Mouse (Mus musculus): ENCODE data around the gene Cd274. TPM values are rescaled to one million over a fixed set of nuclear protein-coding genes. Genes with fewer than 3 reads are reported as not detected.

The Cd274 gene
- total and polyA plus RNA-seq, 2 experiments from 2014 or later = 0.79 to 2.0 TPM

- Histone ChIP-seq H3K9ac (no peak overlapping the region), H3K27me3 (ENCODE audit: insufficient read depth, low read length) (no peaks in the 10 kb centered on the region), H3K4me1 (ENCODE audit: insufficient read depth) (0 out of 2 replicates have a peak, but pooled peaks cover 13% of the 10 kb centered on the region), H3K4me3 (ENCODE audit: low read depth, low read length) (no peak overlapping the region), H3K36me3 (ENCODE audit: insufficient read depth) (no peaks in the 10 kb centered on the region), H3K4me2 (ENCODE audit: low read depth) (no peak overlapping the region), H3K9me3 (ENCODE audit: low read length) (no peaks in the 10 kb centered on the region), H3K27ac (ENCODE audit: low read depth, low read length) (no peak overlapping the region)
- DNase-seq = no peak
- no peak for ATAC-seq
- no peak for TF ChIP-seq CTCF (IDR thresholded peaks at IDR 0.05; ENCODE audit: low read depth)
- 83% methylated on average over 3 of the region's 3 CpGs for WGBS
Observed at GRCm38 (mm10) chr19:29376382-29376781, 9.1 kb downstream of the Cd274 start.

GRCm38 (mm10) chr19:29379839-29380603 is 12.8 kb downstream of the Cd274 start:
- no peak for ATAC-seq
- WGBS = 94% methylated on average over 14 of the region's 14 CpGs
- Histone ChIP-seq H3K4me1 (ENCODE audit: insufficient read depth) (no peaks in the 10 kb centered on the region), H3K4me2 (ENCODE audit: low read depth) (no peak overlapping the region), H3K36me3 (ENCODE audit: insufficient read depth) (no peaks in the 10 kb centered on the region), H3K4me3 (ENCODE audit: low read depth, low read length) (no peak overlapping the region), H3K9me3 (ENCODE audit: low read length) (no peaks in the 10 kb centered on the region), H3K27ac (ENCODE audit: low read depth, low read length) (no peak overlapping the region), H3K9ac (no peak overlapping the region), H3K27me3 (ENCODE audit: insufficient read depth, low read length) (no peaks in the 10 kb centered on the region)
- no peak for DNase-seq
- TF ChIP-seq CTCF (IDR thresholded peaks at IDR 0.05; ENCODE audit: low read depth) = no peak

GRCm38 (mm10) chr19:29383368-29383767 is 16.1 kb downstream of the Cd274 start:
- Histone ChIP-seq H3K9ac (no peak overlapping the region), H3K27ac (ENCODE audit: low read depth, low read length) (no peak overlapping the region), H3K4me3 (ENCODE audit: low read depth, low read length) (no peak overlapping the region), H3K9me3 (ENCODE audit: low read length) (no peaks in the 10 kb centered on the region), H3K27me3 (ENCODE audit: insufficient read depth, low read length) (no peaks in the 10 kb centered on the region), H3K36me3 (ENCODE audit: insufficient read depth) (no peaks in the 10 kb centered on the region), H3K4me2 (ENCODE audit: low read depth) (no peak overlapping the region), H3K4me1 (ENCODE audit: insufficient read depth) (no peaks in the 10 kb centered on the region)
- 96% methylated on average over 5 of the region's 5 CpGs for WGBS
- DNase-seq (no peak), ATAC-seq (no peak)
- TF ChIP-seq CTCF (IDR thresholded peaks at IDR 0.05; ENCODE audit: low read depth) = no peak

GRCm38 (mm10) chr19:29384412-29384811 is 17.2 kb downstream of the Cd274 start:
- H3K9me3 ChIP-seq (ENCODE audit: low read length) = no peaks in the 10 kb centered on the region
- TF ChIP-seq CTCF (IDR thresholded peaks at IDR 0.05; ENCODE audit: low read depth) = no peak
- H3K4me2 ChIP-seq (ENCODE audit: low read depth) = no peak overlapping the region
- no peak overlapping the region for H3K27ac ChIP-seq (ENCODE audit: low read depth, low read length)
- no peak overlapping the region for H3K4me3 ChIP-seq (ENCODE audit: low read depth, low read length)
- 87% methylated on average over 9 of the region's 9 CpGs for WGBS
- ATAC-seq (no peak), DNase-seq (no peak)
- H3K9ac ChIP-seq = no peak overlapping the region
- no peaks in the 10 kb centered on the region for H3K4me1 ChIP-seq (ENCODE audit: insufficient read depth)
- H3K27me3 ChIP-seq (ENCODE audit: insufficient read depth, low read length) = no peaks in the 10 kb centered on the region
- H3K36me3 ChIP-seq (ENCODE audit: insufficient read depth) = no peaks in the 10 kb centered on the region

GRCm38 (mm10) chr19:29384994-29385393 is 17.7 kb downstream of the Cd274 start:
- H3K9ac ChIP-seq = no peak overlapping the region
- WGBS = 88% methylated on average over 6 of the region's 6 CpGs
- DNase-seq (no peak), ATAC-seq (no peak)
- H3K4me3 ChIP-seq (ENCODE audit: low read depth, low read length) = no peak overlapping the region
- H3K27ac ChIP-seq (ENCODE audit: low read depth, low read length) = no peak overlapping the region
- TF ChIP-seq CTCF (IDR thresholded peaks at IDR 0.05; ENCODE audit: low read depth) = no peak
- H3K4me1 ChIP-seq (ENCODE audit: insufficient read depth) = no peaks in the 10 kb centered on the region
- H3K9me3 ChIP-seq (ENCODE audit: low read length) = no peaks in the 10 kb centered on the region
- no peak overlapping the region for H3K4me2 ChIP-seq (ENCODE audit: low read depth)
- H3K27me3 ChIP-seq (ENCODE audit: insufficient read depth, low read length) = no peaks in the 10 kb centered on the region
- no peaks in the 10 kb centered on the region for H3K36me3 ChIP-seq (ENCODE audit: insufficient read depth)

GRCm38 (mm10) chr19:29385822-29386221 is 18.6 kb downstream of the Cd274 start:
- Histone ChIP-seq H3K27ac (ENCODE audit: low read depth, low read length) (no peak overlapping the region), H3K4me3 (ENCODE audit: low read depth, low read length) (no peak overlapping the region), H3K9ac (no peak overlapping the region), H3K27me3 (ENCODE audit: insufficient read depth, low read length) (no peaks in the 10 kb centered on the region), H3K9me3 (ENCODE audit: low read length) (no peaks in the 10 kb centered on the region), H3K36me3 (ENCODE audit: insufficient read depth) (no peaks in the 10 kb centered on the region), H3K4me2 (ENCODE audit: low read depth) (no peak overlapping the region), H3K4me1 (ENCODE audit: insufficient read depth) (no peaks in the 10 kb centered on the region)
- DNase-seq = no peak
- no peak for TF ChIP-seq CTCF (IDR thresholded peaks at IDR 0.05; ENCODE audit: low read depth)
- ATAC-seq = peak; percentile 54; the same call in 1 of the 2 replicates
- 80% methylated on average over 4 of the region's 4 CpGs for WGBS

GRCm38 (mm10) chr19:29388818-29389217 is 21.6 kb downstream of the Cd274 start:
- 96% methylated on average over 1 of the region's 1 CpGs for WGBS
- no peaks in the 10 kb centered on the region for H3K9me3 ChIP-seq (ENCODE audit: low read length)
- H3K4me2 ChIP-seq (ENCODE audit: low read depth) = no peak overlapping the region
- H3K9ac ChIP-seq = no peak overlapping the region
- no peaks in the 10 kb centered on the region for H3K4me1 ChIP-seq (ENCODE audit: insufficient read depth)
- no peak for ATAC-seq
- H3K4me3 ChIP-seq (ENCODE audit: low read depth, low read length) = no peak overlapping the region
- no peaks in the 10 kb centered on the region for H3K27me3 ChIP-seq (ENCODE audit: insufficient read depth, low read length)
- H3K27ac ChIP-seq (ENCODE audit: low read depth, low read length) = no peak overlapping the region
- no peaks in the 10 kb centered on the region for H3K36me3 ChIP-seq (ENCODE audit: insufficient read depth)
- no peak for TF ChIP-seq CTCF (IDR thresholded peaks at IDR 0.05; ENCODE audit: low read depth)
- DNase-seq = no peak
